Mouse (Mus musculus): ENCODE results near the gene Ccdc181. TPM values are rescaled to one million over a fixed set of nuclear protein-coding genes. Genes with fewer than 3 reads are reported as not detected.

The Ccdc181 gene
- 2.3 TPM for polyA plus RNA-seq (2017; shearing (Covaris generic))

GRCm38 (mm10) chr1:164275455-164275954 lies at the start of gene Ccdc181:
Gene Ccdc181 (plus strand): TSS chr1:164275585.

GRCm38 (mm10) chr1:164248465-164249331 lies 26.7 kb upstream of the Ccdc181 start, which contains the start of gene Slc19a2:
Gene Slc19a2 (plus strand): TSS chr1:164249046.

GRCm38 (mm10) chr1:164303821-164304220 lies 28.4 kb downstream of the Ccdc181 start, which contains the start of gene Nme7:
Gene Nme7 (plus strand): TSS chr1:164304121.

DNA sequence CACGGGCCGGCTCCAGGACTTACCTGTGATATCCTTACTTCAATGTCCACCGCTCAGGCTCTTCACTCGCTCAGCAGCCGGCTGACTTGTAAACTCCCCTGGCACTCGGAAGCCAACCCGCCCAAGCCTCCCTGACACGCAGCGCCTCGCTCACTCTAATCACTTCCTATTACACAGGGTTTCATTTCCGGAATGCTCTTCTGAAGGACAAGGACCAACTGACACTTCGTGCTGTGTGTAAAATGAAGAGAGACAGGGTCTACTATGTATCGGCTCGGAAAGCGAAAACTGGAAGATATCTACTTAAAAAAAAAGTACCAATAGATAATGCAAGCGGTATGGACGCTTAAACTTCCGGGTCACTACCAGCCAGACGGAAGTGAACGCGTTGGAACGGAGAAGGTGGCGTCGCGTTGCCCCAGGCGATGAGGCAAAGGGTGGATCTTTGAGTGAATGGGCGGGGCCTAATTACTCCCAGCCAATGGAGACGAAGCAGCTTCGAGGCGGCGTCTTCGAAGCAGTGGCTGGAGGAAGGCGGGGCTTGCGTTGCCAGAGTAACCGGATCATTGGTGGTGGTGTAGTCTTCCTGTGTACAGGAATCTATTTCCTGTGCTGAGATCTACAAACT lies 31.9 kb downstream of the Ccdc181 start, which contains the start of gene Blzf1:
Blzf1 (minus strand) TSS at position 366 of the 628 bp plus-strand sequence.

Other genes with a start within 250 kb of the Ccdc181 start
- gene Sele, start 227.4 kb upstream of the Ccdc181 start, polyA plus RNA-seq (2017; shearing (Covaris generic)): 0.35 TPM
- gene Sell, start 213.6 kb upstream of the Ccdc181 start, polyA plus RNA-seq (2017; shearing (Covaris generic)): 730 TPM
- gene Selp, start 160.3 kb upstream of the Ccdc181 start, polyA plus RNA-seq (2017; shearing (Covaris generic)): 0.67 TPM
- gene F5, start 123.7 kb upstream of the Ccdc181 start, polyA plus RNA-seq (2017; shearing (Covaris generic)): not detected
- 8.1 TPM for gene Slc19a2, start 26.5 kb upstream of the Ccdc181 start, polyA plus RNA-seq (2017; shearing (Covaris generic))
- gene Nme7, start 28.5 kb downstream of the Ccdc181 start, polyA plus RNA-seq (2017; shearing (Covaris generic)): 8.0 TPM
- 15.1 TPM for gene Blzf1, start 31.9 kb downstream of the Ccdc181 start, polyA plus RNA-seq (2017; shearing (Covaris generic))
- gene Atp1b1, start 182.8 kb downstream of the Ccdc181 start, polyA plus RNA-seq (2017; shearing (Covaris generic)): 92.6 TPM